Mouse (Mus musculus): ENCODE data around the gene Kdelc1. TPM values are rescaled to one million over a fixed set of nuclear protein-coding genes. Genes with fewer than 3 reads are reported as not detected.

The Kdelc1 gene
- polyA plus RNA-seq, 1 experiment from 2014 or later: 50.2 TPM

Other genes with a start within 250 kb of the Kdelc1 start
- gene Tpp2, start 185.2 kb downstream of the Kdelc1 start, polyA plus RNA-seq (2016; fragmentation: Nextera tagmentation; extraction: Ambion mirVana): 69.4 and 73.5 TPM in 2 replicates
- gene Mettl21c, start 98.8 kb downstream of the Kdelc1 start, polyA plus RNA-seq (2016; fragmentation: Nextera tagmentation; extraction: Ambion mirVana): 0.88 and 1.0 TPM in 2 replicates
- gene Gm8251, start 56.9 kb downstream of the Kdelc1 start, polyA plus RNA-seq (2016; fragmentation: Nextera tagmentation; extraction: Ambion mirVana): 0.14 and 0.24 TPM in 2 replicates
- 85.2 and 85.7 TPM in 2 replicates for gene Tex30, start 16.4 kb downstream of the Kdelc1 start, polyA plus RNA-seq (2016; fragmentation: Nextera tagmentation; extraction: Ambion mirVana)
- gene Bivm, start 149 bp upstream of the Kdelc1 start, polyA plus RNA-seq (2016; fragmentation: Nextera tagmentation; extraction: Ambion mirVana): 28.6 and 30.4 TPM in 2 replicates
- gene Ercc5, start 28.9 kb upstream of the Kdelc1 start, polyA plus RNA-seq (2016; fragmentation: Nextera tagmentation; extraction: Ambion mirVana): 46.0 and 47.9 TPM in 2 replicates
- not detected in 2 replicates for gene Mettl21e, start 100.2 kb upstream of the Kdelc1 start, polyA plus RNA-seq (2016; fragmentation: Nextera tagmentation; extraction: Ambion mirVana)

Measured in midbrain, embryonic 12.5 days (tissue).